Mouse (Mus musculus) hindlimb bud, embryonic 11.5 days (tissue): ENCODE measurements around the gene Lrrc8e.
"Not testable (repeated sequence)": the region's sequence is repeated elsewhere in the genome, so short reads cannot be mapped to it uniquely, and the experiment has no call there.

ENCODE experiments used
- DNase-seq: peaks from one replicate; pipeline ENCODE4 v3.0.0-alpha.2; 2012; ENCODE audit warnings: low read depth, low spot score; ENCODE audit errors: extremely low spot score

Lrrc8e gene

DNA sequence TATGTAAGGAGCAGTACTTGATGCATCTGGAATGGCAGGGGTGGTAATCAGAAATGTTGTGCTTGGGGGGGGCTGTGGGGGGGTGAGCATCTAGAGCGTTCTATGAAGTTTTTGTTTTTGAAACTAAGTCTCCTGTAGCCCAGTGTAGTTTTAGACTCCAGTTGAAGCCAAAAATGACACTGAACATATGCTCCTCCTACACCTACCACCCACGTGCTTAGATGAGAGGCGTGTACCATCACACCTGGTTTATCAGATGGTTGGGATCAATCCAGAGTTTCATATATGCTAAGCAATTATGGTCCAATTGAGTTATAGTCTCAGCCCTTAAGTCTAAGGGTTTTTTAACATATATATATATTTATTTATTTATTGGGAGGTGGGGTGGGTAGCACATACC lies 7.0 kb upstream of the Lrrc8e start:
- DNase-seq, result no peak

DNA sequence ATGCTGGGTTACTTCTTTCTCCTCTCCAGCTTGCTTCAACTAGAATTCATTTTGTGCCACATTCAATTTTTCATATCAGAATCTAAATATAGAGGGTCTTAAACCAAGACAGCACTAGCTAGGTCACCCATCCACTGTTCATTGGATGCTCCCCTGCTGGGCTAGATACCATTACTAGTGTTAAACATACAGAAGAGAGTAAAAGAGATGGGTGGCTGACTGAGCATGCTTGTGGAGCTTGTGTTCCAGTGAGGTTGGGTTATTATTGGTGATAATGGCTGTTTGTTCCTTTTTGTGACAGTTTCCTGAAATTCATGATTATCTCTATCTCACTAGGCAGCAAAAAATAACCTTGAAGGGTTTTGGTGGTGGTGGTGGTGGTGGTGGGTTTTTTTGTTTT lies 4.6 kb upstream of the Lrrc8e start:
- DNase-seq, result no peak

DNA sequence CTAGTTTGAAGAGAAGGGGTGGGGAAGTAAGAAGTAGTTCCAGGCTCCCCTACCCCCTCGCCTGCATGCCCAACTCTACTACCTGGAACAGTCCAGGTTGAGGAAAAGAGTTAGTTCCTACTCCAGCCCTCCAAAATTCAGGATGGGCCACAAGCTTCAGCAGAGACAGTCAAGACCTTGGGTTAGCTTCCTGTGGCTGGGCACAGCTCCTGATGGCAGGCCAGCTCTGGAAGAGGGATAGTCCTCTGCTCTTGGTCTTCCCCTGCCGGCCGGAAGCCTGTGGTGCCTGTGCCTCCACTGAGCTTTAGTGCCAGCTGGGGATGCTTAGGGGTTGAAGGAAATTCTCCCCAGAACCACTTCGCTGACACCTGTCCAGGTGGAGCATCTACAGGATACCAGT lies 304 bp upstream of the Lrrc8e start:
- no peak for DNase-seq

DNA sequence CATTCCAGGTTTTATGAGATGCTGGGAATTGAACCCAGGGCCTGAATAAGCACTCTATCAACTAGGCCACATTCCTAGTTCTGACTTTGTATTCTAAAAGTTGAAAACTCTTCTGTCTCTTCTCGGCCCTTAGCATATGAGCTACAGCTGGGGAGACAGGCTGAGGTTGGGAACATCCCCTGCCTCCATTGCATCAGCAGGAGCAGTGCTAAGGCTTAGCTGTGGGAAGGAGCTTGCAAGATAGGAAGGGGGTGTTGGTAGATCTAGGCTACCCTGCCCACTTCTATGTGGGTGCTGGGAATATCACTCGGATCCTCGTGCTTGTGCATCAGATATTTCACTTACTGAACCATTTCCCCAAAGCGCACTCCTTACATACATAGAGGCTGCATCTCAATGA lies 1.3 kb downstream of the Lrrc8e start:
- no peak for DNase-seq

DNA sequence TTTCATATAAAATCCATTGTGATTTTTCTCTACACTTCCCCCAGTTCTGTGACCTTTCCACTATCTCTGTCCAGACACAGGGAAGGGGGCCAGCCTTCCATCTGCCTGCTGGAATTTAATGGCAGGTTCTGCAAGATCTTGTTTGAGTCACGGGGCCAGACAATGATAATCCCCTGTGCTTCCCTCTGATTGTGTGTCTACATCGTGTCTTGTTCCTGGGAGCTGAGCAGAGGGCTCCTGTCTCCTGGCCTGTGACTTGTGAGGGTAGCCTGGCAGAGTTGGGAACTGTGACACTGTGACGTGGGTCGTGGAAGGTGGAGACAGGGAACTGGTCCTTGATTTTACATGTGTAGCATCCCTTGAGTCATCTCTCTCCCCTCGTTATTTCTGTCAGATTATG lies 3.2 kb downstream of the Lrrc8e start:
- no peak for DNase-seq

DNA sequence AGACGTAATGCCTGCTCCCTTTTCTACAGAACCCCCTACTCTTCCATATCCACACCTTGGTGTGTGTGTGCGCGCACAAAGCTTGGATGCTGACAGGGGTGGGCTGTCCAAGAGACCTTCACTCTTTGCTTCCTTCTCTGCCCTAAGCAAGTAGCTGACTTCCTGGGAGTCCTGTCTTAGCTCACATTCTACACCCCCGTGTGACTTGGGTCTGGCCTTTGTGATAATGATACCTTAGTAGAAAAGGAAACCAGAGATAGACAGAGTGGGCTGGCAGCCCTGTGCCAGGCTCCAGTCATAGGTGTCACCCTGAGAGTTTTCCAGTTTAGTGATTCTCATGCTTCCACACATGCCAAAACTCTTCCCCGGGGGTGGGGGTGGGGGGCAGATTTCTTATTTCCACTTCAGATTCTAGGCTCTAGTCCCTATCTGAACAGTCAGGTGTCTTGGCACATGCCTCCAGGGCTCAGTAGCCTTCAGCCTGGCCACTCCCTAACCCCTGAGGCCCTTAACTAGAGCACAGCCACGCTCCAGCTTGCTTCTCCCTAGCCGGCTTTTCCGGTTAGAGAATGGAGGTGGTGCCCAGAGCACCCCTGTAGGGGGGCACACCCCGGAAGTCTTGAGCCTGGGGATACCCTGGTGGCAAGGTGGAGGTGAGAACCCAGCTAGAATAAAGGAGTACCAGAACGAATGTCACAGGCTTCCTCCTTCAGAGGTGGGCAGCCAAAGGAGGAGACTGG lies 4.2 kb downstream of the Lrrc8e start:
- DNase-seq, result no peak

DNA sequence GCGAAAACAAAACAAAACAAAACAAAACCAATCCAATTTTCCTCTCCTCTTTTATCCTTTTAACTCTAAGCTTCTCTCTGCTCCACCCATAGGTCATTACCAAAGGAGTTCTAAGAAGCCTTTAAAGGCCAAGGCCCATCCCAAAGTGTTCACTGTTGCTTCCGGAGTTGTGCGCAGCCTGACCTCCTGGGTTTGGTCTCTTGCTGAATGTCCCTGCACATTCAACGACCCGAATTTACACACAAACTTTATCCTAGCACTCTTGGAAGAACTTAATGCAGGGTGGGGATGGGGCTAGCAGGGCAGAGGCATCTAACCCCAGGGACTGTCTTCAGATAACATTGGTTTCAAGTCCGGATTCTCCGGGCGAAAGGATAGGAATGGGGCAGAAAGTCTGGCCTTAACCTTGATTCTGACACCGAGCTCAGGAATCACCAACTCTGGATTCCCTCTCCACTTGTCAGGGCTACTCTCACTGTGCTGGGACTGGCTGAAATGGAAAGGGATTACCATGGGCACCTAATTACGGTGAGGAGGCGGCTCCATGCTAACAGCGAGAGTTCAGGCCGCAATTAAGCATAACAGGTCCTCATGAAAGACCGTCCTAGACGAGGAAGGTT lies 11.3 kb downstream of the Lrrc8e start:
- no peak for DNase-seq

DNA sequence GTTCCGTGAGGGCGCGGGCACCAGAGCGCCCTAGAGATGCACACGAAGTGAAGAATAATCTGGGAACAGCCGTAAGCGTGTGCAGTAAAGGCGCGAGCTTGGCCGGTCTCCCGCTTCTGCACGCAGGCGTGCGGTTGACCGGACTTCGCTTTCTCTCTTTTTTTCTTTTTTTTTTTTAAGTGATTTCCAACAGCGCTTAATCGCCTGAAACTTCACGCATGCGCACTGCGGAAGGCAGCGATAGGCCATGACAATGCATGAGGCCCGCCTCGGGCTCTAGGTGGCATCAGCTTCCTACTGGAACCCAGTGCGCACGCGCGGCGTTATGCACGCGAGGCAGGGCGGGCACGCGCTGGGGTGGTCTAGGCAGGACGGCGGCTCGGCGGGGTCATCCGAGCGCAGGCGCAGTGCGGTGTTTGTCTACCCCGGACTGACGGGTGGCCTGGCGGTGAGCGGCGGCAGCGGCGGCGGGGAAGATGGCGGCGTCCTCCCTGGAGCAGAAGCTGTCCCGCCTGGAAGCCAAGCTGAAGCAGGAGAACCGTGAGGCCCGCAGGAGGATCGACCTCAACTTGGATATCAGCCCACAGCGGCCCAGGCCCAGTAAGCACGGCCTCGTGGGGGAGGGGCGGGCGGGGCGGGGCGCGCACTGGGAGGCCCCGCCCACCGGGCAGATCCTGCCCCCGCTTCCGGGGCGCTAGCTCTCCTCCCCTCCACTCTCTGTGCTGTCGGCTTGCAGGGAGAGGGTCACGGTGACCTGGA lies 12.0 kb downstream of the Lrrc8e start, which contains the start of the genes Map2k7 and Gm49320:
Map2k7 (plus strand) TSS at position 307 of the 759 bp plus-strand sequence.
Gm49320 (plus strand) TSS at position 432 of the 759 bp plus-strand sequence.
- peak; percentile 96 for DNase-seq

DNA sequence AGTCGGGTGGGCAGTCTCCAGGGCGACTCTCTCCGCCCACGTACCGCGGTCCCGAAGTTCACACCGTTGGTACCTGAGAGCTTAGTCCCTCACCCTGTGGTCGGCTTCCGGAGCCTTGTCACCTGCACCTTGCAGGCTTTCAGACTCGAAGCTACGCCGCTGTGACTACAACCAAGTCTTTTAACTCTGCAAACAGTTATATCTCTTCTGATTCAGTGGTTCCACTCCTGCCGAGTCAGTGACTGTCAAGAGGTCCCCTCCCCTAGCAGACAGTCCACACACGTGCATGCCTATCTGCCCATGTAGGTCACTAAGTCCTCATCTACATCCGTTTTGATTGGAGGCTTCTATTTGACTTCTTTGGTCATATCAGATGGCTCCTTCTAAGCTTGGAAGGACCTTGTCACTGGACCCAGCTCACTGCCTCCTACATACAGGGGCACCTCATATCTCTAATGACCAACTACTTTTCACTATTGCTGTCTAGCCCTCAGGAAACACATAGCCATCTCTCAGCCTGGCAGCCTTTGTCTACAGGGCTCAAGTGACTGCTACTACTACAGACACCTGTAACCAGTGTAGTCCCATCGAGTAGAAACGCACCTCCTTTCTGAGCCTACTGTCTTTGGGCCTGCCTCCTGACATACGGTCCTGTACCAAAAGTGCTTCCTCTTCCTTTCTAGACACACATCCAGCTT lies 12.7 kb downstream of the Lrrc8e start:
- no peak for DNase-seq

DNA sequence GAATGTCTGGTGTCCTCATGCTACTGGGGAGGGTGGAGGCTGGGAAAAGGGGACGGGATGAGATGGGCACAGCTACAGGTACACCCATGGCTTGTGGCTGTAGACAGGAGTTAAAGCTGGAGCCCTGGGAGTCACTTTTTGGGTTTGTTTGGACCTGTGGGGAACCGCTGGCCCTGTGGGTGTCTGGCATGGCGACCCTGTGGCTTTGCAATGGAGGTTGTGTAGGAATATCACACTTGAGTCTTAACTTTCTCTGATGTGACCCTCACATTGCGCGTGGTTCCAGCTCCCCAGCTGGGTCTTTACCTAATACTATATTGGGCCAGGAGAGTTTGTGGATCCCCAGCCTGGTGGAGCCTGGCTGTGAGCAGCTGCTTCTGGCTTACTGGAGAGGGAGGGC lies 18.4 kb downstream of the Lrrc8e start:
- DNase-seq, result no peak

DNA sequence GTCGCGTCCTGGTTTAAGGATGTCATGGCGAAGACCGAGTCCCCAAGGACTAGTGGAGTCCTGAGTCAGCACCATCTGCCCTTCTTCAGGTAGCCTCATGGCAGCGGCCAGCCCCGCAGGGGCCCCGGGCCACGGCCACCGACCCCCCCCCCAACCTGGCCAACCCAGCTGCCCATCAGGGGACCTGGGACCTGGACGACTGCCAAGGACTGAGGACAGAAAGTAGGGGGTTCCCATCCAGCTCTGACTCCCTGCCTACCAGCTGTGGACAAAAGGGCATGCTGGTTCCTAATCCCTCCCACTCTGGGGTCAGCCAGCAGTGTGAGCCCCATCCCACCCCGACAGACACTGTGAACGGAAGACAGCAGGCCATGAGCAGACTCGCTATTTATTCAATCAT lies 19.1 kb downstream of the Lrrc8e start:
- DNase-seq, result no peak

DNA sequence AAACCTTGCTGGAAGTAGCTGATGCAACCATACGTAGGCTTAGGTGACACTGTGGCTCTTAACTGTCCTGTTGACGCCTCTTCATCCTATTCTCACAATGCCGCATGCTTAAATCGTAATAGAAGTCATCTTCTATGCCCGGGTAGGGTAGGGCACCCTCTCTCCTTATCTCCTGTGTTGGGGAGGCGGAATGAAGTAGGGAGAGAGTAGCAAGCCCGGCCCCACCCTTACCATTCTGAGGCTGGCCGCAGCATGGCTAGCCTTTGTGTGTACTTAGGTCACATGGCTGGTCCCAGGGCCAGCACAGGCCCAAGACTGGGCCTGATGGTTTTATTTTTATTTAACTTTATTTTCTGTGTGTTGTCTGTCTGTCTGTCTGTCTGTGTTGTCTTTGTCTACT lies 20.6 kb downstream of the Lrrc8e start:
- no peak for DNase-seq

DNA sequence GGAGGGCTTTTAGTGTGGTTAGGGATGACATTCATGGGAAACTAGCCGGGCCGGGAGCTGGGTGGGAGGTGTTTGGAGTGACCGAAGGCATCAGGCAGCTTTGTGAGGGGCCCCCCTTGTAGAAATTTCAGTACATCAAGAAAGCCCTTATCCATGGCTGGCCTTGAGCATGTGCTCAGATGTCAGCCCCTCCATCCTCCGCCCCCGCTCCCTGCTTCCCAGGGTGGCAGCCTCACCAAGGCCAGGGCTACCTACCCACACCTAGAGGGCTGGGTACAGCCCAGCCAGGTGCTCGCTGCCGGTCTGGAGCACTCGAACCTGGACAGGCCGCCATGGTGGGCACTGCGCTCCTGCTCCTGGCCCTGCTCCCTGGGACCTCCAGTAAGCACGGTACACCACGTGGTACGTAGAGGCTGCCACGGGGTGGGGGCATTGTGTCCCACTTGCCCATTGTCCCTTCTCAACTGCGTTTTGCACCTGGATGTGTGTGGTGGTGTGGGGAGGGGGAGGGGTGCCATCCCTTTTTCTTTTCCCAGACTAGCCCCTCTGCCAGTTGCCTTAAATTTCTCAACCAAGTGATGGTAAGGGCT lies 21.4 kb downstream of the Lrrc8e start, which contains the start of gene Tgfbr3l:
Tgfbr3l (plus strand) TSS at position 264 of the 590 bp plus-strand sequence.
- no peak for DNase-seq

DNA sequence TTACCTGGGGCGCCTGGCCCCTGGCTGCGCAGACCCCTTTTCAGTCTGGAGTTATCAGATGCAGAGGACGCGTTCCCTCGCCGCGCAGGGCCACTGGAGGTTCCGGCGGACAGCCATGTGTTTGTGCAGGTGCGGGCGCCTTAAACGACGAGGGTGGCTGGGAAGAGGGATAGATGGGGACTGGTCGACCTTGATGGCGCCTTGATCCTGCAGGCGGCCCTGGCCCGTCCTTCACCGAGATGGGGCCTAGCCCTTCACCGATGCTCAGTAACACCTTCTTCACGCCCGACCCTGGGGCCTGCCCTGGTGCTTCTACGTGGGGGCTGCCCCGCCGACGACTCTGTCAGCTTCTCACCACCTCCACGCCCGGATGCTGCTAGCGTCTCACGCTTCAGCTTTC lies 22.6 kb downstream of the Lrrc8e start:
- no peak for DNase-seq

DNA sequence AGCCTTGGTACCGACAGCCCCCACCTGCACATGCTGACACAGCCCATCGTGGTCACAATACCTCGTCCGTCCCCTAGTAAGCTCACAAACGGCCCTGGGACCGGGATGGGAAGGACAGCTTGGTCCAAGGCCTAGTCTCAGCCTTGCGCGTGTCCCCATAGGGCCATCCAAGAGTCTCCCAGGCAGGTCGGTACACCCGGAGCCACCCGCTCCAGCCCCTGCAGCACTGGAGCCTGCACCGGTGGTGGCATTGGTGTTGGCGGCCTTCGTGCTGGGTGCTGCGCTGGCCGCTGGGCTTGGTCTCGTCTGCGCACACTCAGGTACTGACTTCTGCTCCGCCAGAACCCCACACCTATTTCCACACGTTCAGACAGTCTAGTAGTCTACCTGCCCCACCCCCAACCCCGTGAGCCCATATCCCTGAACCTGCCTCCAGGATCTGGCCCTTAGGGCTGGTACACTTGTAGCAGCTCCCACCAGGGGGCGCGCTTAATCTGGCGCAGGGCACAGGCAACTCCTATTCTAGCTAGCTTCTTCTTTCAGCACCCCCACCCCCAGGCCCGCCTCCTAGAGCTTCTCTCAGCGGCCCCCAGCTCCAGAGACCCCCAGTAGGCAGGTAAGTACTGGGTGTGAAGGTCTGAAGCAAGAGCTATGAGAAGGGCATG lies 23.8 kb downstream of the Lrrc8e start:
- DNase-seq, result no peak

DNA sequence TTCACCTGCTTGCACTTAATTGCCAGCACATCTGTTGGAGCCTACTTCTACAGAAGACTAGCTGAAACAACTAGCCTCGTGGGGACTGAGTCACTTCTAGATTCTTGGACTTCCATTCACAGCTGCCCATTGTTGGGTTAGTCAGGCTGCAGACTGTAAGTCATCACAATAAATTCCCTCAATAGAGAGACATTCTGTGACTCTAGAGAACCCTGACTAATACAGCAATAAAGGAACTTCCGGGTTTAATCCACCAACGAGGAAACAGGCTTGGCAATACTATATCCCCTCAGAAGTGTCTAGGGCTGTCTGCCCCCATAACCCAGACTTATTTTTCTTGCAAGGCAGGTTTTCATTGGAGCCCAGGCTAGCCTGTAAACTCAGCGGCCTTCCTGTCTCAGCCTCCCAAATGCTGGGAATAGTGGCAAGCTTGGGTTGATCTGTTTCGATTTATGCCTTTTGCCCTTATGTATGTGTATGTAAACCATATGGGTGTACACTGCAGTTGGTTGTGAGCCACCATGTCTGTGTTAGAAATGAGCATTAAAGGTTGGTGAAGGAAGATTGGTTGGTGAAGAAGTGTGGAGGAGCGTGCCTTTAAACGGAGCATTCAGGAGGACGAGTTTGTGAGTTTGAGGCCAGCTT lies 25.6 kb downstream of the Lrrc8e start:
- DNase-seq, result no peak

DNA sequence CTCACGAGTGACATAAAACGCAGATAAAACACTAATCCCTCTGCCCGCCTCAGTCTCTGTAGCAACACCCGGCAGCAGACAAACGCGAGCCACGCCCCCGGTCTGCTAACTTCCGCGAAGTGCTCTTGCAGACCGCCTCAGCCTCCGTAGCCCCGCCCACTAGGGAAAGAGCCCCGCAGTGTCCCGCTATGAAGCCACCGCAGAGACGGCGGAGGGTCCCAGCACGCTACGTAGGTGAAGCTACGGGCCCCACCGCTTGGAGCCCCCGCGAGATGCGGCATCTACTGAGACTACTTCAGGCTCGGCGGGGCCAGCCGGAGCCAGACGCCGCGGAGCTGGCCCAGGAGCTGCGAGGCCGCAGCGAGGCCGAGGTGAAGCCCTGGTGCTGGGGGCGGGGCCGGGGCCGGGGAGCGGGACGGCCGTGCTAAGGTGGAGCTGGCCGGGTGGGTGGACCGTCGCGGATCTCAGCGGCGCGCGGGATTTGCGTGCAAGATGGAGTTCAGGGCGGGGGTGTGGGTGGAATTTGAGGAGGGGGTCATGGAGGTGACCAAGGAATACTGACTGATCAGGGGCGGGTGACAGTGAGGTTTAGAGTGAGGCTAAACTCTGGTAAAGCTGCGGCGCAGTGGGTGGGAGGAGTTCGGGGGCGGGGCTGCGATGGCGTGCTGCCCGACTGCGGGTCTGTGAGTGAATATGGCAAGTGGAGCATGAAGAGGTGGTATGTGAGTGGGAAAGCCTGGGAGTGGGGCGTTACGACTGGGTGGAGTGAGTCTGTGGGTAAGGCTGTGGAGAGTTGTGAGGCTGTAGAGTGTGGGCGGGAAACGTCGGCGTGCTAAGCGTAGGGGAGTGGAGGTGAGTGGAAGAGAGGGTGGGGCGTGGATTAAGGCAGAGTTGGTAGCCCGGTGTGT lies 26.6 kb downstream of the Lrrc8e start, which contains the start of gene Snapc2:
Snapc2 (plus strand) TSS at position 147 of the 908 bp plus-strand sequence.
- DNase-seq, result no peak

DNA sequence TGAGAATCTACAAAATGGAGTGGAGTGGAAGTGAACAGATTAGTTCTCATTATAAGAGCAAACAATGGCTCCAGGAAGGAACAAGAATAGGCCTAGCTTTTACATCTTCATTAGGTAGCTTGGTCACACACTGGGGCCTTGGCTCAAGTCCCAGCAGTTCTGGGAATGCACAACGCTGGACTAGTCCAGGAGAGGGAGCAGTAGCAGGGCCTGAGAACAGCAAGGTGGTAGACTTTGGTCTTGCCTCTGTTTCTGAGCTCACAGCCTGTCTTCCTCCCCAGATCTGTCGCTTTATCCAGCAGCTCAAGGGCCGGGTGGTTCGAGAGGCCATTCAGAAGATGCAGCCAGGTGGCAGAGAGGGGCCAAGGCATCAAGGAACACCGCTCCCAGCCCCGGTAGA lies 27.4 kb downstream of the Lrrc8e start:
- DNase-seq, result no peak

DNA sequence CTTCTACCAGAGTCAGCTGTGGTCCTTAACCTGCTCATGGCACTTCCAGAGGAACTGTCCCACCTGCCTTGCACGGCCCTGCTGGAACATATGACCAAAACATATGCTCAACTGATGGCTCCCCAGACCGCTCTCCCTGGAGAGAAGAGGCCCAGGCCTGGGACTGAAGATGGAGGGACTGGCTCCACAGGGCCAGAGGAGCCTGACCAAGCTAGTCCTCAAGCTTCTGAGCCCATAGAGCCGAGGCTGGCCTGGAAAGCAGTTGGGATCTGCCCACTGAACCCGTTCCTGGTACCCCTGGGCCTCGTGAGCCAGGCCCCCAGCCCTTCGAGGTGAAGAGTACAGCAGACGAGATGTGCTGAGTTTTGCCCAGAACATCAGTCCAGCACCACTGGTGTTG lies 28.8 kb downstream of the Lrrc8e start:
- not testable (repeated sequence) for DNase-seq
